Mouse (Mus musculus) heart, postnatal 0 days (tissue): Measurements from ENCODE around the gene Glb1l2.

Experiments used
- CTCF ChIP-seq: IDR thresholded peaks from 2 replicates; pipeline ENCODE4 v1.5.1; 2016; ENCODE audit warnings: antibody characterized with exemption, control low read depth, low read depth
- EP300 ChIP-seq: IDR thresholded peaks from 2 replicates; pipeline ENCODE4 v1.6.1; 2016; ENCODE audit warnings: antibody characterized with exemption, low read depth

- TF ChIP-seq CTCF = no peak
- no peak for TF ChIP-seq EP300
Observed at GRCm38 (mm10) chr9:26760576-26760975, 45.7 kb downstream of the Glb1l2 start.
